Mouse (Mus musculus): ENCODE measurements at regions not wholly inside any gene's neighbourhood (a gene's known extent, or its start where the extent isn't known, plus 50 kb on each side); places are given as distances from the start of the nearest gene placed in this dataset.

DNA sequence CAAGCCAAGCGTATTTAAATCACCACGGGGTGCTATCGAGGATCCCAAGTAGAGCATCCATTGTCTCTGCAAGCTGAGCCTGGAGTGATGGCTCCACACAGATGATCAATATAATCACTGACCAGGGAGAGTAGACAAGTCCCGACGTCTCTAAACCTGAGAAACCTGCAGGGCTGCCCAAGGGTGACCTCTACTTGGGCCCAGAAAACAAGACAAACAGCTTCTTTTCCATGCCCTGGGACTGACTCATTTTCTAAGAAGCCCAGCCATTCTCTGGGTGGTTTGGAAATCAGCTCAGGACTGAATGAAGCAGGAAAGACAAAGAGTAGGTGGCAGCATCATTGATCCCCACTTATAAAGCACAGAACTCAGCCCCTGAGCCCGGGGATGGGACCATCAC is 221.5 kb downstream of the 4933412E24Rik start:
- DNase-seq (ENCODE audit: low read depth, low spot score) = no peak

DNA sequence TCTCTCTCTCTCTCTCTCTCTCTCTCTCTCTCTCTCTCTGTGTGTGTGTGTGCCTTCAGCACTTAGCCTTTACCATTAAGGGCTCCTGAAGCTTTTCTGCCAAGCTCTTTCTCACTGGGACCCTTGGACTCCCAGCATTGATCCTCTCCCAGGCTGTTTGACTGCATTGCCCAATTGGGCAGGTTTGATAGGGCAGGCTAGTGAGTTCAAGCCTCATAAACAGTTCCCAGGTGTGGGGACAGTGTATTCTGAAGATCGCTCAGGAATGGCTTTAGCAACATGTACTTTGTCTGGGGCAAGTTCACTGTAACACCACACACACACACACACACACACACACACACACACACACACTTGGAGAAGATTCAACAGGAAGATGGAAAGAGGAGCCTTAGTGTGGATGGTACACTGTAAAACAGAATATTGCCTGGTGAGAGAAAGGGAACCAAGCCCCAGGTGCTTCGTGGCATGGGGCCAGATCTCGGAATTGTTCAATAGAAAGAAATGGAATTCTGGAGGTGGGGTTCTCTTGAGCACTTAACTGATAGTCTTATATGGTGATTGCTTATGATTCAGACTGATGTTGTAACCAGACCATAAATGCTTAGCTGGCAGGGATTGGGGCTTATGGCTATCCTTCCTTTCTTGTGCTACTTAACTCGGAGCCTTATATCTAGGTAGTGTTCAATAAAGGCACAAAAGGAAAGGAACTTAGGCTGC is 229.5 kb downstream of the 4933412E24Rik start:
- DNase-seq (ENCODE audit: low read depth, low spot score) = no peak

DNA sequence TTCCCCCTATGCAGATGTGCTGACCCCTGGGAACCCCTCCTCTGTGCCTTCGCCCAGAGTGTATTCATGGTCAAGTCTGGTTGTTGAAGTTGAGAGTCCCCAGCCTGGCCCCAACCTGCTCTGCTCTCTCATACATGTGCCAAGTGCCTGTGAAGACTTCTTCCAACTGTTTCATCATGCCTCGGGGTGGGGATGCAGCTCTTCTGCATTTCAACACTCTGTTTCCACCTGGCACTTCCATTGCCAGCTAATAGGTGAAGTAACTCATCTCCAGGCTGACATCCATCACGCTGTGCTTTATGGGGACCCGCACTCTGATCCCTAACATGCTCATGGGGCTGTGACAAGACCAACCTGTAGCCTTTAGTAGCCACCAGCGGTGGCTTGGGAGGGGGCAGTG is 230.4 kb downstream of the 4933412E24Rik start:
- DNase-seq (ENCODE audit: low read depth, low spot score) = no peak

DNA sequence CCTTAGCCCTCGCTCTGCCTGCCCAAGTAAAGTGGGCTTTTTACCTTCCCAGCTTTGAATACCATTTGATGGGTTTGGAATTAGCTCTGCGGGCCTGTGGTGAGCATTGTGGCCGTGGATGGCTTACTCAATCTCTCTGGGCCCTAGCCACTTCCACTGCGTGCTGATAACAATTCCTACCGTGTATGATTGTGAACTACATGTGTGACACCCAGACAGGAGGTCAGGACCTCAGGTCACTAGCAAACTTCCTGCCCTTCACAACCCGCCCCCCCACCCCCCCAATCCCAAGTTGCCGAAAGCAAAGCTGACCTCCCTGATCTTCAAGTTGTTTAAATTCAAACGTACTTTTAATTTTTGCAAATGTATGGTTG is 231.9 kb downstream of the 4933412E24Rik start:
- no peak for DNase-seq (ENCODE audit: low read depth, low spot score)

DNA sequence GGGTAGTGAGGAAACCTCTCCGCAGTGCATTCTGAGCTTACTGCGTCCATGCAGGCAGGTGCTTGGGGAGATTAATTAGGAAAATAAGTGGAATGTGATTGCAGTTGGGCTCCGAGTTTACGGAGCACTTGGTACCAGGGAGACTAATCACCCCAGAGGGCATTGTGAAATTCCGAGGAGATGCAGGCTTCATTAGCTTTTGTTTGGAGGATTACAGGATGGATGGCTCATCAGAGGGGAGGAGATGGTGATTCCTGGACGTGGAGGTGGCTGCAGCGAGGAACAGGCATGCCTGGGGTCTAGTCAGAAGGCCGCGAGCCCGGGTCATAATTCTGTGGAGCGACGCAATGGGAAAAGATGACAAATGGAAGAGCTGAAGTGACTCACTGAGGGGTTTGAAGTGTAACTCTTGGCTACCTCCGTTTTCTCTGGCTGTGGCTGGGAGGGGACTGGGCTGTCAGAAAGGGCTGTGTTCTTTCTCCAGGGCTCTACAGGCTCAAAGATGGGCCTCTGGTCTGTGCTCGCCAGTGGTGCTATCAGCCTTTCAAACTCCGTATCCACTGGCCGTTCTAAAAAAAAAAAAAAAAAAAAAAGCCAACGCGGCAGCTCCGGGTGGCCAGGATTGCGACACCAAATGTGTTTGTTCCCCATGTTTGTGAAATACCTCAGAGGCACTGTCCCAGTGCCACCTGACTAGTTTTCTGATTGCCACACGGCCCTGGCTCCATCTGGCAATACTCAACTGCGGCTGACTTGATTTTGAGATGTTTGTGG is 232.4 kb downstream of the 4933412E24Rik start:
- DNase-seq (ENCODE audit: low read depth, low spot score) = no peak

DNA sequence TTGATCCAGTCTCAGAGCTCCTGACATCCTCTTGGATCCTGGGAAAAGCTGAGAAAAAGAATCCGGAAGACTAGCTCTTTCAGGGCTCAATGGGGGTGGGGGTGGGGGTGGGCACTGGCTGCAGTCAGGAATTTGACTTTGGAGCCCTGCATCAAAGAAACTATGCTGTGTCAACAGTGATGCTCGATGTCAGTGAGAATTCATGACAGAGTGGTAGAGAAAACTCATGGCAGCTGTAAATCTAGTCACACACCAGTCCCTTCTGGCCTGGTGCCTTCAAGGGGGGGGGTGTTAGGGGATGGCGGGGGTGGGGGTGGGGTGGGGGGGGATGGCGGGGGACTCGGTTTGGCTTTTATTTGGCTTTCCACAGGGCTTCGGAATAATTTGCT is 233.0 kb downstream of the 4933412E24Rik start:
- no peak for DNase-seq (ENCODE audit: low read depth, low spot score)

DNA sequence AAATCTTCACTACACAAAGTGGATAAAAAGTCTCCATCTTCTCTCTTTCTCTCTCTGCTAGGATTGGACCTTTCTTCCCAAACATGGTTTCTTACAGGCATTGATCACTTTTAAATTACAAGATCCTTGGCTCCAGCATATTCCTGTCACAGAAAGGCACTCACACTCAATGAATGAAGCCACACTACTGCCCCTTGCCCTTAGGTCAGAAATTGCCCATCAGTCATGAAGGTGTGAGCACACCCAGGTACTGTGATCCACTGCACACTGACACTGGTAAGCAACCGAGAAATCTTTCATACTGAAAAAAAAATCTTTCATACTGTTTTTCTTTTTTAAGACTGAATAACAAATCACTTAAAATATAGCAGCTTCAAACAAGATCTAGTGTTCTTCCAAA is 235.9 kb downstream of the 4933412E24Rik start:
- DNase-seq (ENCODE audit: low read depth, low spot score) = no peak

DNA sequence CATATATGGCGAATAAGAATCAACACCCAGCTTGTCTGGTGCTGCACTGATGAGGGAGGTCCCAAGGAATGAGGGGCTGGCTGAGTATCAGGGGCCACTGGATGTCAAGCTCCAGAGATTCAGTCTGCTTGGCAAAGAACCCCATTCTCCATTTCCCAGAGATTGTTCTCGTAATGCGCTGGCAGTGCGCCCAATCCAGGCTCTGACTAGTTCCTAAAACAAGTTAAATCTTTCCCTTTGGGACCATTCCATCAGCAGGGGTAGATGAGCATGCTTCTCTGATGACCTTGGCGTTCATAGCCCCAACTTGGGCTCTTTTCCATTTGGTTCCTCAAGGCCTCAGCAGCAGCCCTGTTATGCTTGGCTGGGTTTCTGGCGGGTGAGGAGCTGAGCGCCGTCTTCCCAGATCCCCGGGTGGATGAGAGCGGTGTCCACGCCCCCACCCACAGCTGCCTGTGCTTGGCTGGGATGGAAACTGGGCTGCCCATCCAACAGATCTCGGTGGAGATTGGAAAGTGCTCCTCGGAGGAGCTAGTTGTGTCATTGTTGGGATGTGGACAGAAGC is 239.0 kb downstream of the 4933412E24Rik start:
- no peak for DNase-seq (ENCODE audit: low read depth, low spot score)

DNA sequence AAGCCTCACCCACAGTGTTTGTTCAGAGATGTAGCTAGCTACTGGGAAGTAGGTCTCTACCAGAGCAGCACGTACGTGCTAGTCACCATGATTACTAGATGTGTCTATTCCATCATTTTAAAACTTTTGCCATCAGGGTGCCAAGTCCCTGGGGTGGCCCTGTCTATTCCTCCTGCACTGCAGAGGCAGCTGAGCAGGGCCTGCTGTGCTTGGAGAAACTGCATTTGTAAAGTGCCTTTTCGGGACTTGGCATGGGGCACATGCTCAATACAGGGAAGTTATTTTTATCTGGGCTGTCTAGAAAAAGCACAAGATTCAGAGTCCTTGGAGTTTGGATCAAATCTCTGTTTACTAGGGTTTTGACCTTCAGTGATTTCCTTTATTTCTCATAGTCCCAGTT is 240.6 kb downstream of the 4933412E24Rik start:
- DNase-seq (ENCODE audit: low read depth, low spot score) = no peak

DNA sequence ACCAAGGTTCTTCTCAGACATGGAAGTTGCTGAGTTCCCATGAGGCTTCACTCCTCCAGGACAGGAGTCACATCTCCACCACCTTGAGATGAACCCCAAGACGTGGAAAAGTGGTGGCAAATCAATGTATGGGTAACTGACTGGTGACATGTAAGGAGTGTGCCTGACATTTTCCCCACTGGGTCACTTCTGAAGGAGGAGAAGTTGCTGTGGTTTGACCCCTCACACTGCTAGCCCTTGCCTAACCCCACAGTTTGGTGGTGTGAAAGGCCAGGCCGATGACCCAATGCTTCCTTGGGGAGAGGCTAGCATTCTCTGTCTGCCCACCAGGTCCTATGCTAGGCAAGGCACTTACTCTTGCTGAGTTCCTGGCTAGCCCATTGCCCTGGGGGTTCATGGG is 242.4 kb downstream of the 4933412E24Rik start:
- no peak for DNase-seq (ENCODE audit: low read depth, low spot score)

DNA sequence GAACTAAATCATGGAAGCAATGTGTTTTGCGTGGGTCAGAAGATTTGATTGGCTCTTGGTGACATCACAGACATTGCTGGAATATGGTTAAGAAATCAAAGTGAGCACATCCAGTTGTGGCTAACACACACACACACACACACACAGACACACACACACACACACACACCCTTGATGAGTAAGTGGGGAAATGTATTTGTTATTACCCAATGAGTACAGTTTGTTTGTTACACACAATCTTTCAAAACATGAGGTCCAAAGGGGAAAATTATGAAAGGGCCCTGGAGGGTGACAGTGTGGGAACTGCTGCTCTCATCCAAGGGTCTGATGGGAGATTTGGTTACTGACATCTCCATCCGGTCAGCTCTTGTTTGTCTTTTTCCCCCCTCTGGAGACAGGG is 243.8 kb downstream of the 4933412E24Rik start:
- DNase-seq (ENCODE audit: low read depth, low spot score) = no peak

DNA sequence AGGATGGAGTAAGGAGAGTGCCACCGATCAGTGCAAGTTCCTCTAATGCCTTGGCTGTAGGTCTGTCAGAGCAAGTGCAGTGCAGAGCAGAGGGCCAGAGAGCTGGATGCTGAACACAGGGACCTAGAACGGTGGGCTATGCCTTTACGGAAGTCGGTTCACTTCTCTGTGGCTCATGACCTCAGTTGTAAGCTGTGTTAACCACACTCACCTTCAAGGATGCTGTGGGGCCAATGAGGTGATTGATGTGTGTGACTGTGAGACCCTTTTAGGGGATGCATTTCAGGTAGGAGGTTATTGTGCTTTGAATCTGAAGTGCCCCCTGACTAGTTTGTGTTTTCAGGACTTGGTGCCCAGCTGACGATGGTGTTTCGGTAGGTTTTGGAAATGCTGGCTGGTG is 254.4 kb downstream of the 4933412E24Rik start:
- DNase-seq (ENCODE audit: low read depth, low spot score) = no peak

DNA sequence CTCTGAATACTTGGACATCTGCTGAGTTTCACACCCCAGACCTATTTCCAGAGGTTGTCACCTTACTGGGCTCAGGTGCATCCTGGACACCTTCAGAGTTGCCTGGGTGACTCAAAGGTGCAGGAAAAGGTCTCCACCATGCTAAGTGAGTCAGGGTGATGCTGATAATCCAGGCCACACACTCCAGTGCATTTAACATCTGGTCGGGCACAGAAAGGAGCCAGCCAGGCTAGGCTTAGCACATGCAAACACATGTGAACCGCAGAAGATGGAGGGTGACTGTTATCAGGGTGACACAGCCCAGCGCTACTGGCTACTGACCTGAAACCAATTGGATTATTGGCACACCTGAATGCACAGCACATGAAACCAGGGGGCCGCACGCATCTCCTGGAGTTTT is 255.9 kb downstream of the 4933412E24Rik start:
- DNase-seq (ENCODE audit: low read depth, low spot score) = no peak

DNA sequence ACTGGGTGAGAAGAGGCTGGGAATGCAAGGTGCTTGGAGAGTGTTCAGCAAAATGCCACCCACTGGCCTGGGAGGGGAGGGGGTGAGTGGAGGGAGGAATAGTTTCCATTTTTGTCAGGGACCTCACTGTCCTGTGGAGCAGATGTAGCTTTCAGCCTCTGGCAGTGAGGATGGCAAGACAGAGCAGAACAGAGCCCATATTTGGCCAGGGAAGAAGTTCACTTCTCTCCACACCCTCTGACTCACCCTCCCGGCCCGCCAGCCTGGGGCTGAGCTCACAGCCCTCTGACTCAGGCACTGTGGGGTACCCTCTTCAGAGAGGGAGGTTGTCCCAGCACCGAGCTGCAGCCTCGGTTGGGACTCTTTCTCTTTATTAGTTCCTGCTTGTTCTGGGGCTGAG is 256.8 kb downstream of the 4933412E24Rik start:
- no peak for DNase-seq (ENCODE audit: low read depth, low spot score)

DNA sequence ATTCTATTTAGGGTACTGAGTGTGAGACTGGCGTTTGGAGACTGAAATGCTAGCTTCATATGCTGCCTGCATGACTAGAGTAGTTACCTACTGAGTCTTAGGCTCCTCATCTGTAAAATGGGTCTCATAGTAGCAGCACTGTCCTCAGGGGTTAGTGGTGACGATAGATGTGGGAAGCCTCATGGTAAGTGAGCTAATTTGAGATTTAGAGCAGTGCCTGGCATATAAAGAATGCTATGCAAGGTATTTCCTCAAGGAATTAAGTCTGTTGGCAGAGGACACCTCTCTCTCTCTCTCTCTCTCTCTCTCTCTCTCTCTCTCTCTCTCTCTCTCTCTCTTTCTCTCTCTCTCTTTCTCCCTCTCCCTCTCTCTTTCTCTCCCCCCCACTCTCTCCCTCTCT is 257.4 kb downstream of the 4933412E24Rik start:
- DNase-seq (ENCODE audit: low read depth, low spot score) = no peak

DNA sequence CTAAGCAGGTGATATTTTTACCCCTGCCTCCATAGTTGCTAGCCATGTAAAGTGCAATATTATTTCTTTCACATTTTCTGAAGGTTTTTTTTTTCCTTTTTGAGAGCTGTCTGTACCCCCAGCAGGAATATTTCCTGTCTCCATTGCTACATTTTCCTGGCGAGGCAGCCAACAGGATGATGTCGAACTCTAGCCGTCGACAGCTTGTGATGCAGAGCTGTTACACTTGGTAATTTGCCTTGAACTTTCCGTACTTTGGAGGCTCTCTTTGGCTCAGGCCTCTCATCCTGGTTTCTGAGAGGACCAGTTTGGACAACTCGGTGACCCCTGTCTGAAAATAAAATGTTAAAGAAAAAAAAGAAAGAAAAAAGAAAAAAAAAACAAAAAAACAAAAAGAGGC is 260.3 kb downstream of the 4933412E24Rik start:
- DNase-seq (ENCODE audit: low read depth, low spot score) = no peak

DNA sequence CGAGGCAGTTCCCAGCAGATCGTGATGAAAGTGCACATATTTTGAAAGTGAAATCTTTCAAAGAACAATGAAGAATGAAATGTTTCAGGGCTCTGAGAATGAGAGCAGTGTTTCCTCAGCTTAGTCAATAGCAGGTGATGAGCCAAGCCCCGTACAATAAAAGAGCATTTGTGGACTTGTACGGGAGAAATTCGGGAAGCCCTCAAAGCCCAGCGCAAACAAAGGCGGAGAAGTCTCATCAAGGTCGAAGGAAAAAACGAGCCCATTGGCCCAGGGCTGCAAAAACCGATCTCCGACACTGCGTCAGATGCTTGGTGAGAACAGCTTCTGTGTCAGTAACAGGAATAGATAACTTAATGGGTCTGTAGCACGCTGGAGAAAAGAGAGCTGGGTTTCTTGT is 261.5 kb downstream of the 4933412E24Rik start:
- DNase-seq (ENCODE audit: low read depth, low spot score) = no peak

DNA sequence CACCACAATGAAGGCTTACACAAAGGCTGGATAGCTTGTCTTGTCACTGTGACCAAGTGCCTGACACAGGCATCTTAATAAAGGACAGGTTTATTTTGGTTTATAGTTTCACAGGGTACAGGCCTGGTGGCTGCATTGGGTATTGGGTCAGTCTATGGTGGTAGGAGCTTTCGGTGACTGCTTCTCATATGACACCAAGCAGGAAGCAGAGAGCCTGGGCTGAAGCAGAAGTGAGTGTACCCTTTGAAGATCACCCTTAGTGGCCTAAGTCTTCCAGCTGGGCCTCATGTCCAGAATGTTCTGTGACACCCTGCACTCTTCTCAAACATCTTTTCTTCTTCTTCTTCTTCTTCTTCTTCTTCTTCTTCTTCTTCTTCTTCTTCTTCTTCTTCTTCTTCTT is 264.1 kb downstream of the 4933412E24Rik start:
- no peak for DNase-seq (ENCODE audit: low read depth, low spot score)

DNA sequence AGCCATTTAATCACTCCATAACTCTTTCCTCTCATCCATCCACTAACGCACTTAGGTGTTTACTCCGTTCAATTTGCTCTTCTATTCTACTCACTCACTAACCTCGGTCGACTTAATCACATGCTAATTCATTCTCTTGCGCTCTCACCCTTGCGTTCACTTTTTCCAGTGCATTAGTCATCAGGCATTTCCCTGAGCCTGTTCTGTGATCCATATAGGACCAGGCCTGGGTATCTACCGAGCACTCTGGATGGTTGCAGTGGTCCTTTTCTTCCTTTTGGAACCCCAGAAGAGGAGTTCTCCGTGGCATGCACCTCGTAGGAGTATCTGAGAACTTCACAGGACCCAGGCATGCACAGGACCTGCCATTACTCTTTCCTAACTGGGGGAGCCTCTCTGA is 270.1 kb downstream of the 4933412E24Rik start:
- no peak for DNase-seq (ENCODE audit: low read depth, low spot score)

DNA sequence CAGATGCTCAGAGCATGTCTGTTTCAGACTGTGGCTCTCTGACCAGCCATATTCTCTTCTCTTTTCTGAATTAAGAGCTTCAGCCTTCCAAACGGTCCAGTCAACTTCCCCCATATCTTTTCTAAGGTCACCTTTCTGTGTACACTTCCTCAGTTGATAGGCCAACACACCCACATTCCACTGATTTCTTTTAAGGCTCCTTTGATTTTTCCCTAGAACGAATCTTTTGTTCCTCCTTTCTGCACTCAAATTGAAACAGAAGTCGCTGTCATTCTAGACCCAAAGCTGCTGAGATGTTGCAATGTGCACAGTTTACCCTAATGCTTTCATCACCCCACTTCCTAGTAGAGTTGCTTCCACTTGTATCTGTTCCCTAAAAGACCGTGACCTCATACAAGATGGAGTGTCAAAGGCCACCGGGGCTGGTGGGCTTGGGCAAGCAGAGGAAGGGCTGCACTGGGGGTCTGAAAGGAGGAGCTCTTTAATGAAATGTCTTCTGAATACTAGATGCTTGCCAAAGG is 271.9 kb downstream of the 4933412E24Rik start:
- DNase-seq (ENCODE audit: low read depth, low spot score) = no peak

DNA sequence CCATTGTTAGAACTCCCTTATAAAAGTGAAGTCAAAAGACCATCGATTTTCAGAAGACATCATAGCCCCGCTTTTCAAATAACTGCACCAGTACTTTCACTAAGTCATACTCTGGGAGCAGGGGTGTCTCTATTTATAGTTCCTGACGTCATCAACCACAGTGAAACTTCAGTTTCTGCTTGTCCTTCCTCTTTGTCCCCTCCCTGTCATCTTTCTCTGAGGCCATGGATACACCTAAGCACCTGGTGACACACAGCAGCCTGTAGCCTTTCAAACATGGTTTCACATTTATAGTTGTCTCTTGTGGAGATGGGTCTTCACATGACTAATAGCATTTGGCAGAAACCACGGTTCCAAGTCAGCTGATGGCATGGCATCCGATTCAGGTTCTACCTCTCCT is 277.2 kb downstream of the 4933412E24Rik start:
- no peak for DNase-seq (ENCODE audit: low read depth, low spot score)

DNA sequence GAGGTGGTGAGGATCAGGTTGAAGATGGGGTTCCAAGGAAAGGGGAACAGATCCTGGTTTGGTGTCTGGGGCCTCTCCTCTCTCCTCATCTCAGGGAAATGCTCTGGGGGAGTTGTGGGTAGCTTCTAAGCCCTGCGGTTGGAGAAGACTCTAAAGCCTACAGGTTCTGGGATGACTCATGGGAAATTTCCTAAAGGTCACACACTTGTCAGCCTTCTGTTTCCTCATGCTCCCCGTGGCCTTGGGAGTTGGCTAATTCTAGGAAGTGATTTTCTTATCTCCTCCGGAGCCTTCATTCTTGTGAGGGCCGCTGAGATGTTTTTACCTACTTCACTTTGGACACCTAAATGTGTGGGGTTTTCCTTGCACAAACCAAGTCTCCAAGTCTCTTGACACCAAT is 279.2 kb downstream of the 4933412E24Rik start:
- DNase-seq (ENCODE audit: low read depth, low spot score) = no peak

DNA sequence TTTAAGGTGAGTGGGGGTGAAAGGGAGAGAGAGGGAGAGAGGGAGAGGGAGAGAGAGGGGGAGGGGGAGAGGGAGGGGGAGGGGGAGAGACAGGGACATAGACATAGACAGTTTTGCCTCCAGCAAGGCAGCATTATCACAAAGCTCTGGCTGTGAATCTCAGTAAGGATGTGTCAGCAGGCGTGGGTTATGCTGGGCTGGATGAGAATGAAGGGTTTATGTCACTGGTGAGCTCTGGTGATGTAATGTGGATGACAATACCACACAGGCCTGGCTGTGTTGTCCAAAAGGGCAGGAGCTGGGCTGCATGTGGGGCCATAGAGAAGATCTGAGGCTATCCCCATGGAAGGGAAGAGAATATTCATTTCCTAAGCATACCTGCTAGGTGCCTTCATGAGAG is 282.0 kb downstream of the 4933412E24Rik start:
- no peak for DNase-seq (ENCODE audit: low read depth, low spot score)

All from ES-CJ7 (cell line).